Mouse (Mus musculus) embryo, embryonic 10.5 days (tissue): ENCODE results near the gene Ak8.

ENCODE experiments used
- DNase-seq: peaks from one replicate; pipeline ENCODE4 v3.0.0-alpha.2; 2015; ENCODE audit warnings: low spot score

Gene Ak8

GRCm38 (mm10) chr2:28796298-28796697 lies 96.3 kb downstream of the Ak8 start:
- DNase-seq, result no peak

- DNase-seq, result no peak
Observed at GRCm38 (mm10) chr2:28797490-28798106, 97.6 kb downstream of the Ak8 start.

GRCm38 (mm10) chr2:28798390-28798789 lies 98.4 kb downstream of the Ak8 start:
- no peak for DNase-seq

- DNase-seq, result peak; percentile 28
Observed at GRCm38 (mm10) chr2:28799575-28799974, 99.6 kb downstream of the Ak8 start.

DNA sequence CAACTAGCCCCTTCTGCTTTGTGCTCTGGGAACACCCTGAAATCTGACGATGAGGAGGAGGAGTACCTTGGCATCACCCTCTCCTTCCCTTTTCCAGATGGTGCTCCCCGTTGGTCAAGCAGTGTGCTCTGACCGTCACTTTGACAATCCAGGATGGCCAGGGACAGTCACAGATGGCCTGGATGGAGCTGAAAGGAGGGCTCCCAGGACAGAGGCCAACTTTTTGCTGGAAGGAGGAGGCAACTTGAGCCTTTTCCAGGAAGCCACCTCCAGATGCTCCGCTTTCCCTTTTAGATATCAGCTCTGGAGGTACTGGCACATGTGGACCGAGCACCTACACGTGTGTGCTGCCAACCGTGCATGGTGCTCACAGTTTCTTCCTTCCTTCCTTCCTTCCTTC lies 103.4 kb downstream of the Ak8 start:
- DNase-seq, result no peak

DNA sequence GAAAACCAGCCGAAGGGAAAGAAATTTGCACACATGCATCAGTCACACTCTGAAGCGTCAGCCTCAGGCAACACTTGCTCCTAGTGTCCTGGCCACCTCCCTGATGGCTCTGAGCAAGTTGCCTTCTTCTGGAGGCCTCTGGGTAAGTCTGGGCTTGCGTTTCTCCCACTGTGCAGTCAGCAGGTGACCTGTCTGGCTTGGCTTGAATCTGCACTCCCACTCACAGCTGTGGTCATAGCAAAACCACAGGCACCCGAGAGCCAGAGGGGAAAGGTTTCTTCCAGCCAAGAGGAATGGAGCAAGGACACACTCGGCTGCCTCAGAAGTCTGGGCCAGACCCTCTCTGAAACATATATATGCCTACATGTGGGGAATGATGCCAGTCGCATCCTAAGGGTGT lies 108.9 kb downstream of the Ak8 start:
- no peak for DNase-seq

DNA sequence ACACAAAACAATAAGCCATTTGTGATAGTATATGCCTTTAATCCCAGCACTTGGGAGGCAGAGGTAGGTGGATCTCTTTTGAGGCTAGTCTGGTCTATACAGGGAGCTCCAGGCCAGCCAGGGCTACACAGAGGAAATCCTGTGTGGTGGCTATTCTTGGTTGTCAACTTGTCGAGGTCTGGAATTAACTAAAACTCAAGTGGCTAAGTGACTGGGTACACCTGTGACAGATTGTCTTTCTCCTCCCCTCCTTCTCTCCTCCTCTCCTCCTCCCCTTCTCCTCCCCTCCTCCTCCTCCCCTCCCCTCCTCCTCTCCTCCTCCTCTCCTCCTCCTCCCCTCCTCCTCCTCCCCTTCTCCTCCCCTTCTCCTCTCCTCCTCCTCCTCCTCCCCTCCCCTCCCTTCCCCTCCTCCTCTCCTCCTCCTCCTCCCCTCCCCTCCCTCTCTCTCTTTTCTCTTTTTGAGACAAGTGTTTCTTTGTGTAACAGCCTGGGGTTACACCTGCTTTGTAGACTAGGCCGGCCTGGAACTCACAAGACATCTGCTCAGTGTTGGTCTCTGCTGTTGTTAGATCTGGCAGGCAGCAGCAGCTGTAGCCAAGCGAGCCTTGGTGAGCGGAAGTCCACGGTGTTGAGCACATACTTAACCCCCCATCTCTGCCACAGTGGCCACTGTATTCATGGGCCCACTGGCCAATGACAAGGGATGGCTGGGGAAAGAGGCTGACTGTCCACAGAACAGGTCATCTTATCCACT lies 110.5 kb downstream of the Ak8 start:
- no peak for DNase-seq

DNA sequence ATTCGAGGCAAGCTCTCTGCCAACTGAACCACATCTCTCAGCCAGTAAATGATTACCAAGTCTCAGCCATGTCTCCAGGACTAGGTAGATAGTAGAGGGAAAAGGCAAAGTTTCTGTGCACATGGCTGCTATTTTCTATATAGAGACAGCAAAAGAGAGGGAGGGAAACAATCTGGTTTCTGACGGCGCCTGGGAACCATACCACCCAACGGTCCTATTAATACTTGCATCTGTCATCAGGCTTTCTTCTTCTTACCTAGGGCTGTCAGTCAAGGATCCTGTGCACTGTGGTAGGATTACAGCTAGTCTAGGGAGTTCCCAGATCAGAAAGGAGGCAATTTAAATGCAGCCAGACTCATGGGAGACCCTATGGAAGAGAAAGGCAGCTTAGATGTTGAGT lies 118.9 kb downstream of the Ak8 start:
- no peak for DNase-seq

DNA sequence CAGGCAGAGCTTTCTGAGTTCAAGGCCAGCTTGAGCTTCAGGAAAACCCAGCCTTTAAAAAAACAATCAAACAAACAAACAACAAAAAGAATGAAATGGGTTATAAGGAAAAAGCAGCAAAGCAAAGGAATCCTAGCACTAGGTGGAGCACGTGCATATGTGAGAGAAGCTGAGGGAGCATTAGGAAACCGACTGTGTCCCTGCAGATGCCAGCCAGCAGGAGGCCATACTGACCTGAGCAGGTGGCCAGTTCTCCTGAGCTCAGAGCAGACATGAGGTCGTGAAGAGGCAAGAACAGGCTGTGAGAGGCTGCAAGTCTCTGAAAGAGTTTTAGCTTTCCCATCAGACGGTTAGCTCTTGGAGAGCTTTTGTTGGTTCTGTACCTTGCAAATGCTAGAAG lies 129.3 kb downstream of the Ak8 start:
- DNase-seq, result no peak

DNA sequence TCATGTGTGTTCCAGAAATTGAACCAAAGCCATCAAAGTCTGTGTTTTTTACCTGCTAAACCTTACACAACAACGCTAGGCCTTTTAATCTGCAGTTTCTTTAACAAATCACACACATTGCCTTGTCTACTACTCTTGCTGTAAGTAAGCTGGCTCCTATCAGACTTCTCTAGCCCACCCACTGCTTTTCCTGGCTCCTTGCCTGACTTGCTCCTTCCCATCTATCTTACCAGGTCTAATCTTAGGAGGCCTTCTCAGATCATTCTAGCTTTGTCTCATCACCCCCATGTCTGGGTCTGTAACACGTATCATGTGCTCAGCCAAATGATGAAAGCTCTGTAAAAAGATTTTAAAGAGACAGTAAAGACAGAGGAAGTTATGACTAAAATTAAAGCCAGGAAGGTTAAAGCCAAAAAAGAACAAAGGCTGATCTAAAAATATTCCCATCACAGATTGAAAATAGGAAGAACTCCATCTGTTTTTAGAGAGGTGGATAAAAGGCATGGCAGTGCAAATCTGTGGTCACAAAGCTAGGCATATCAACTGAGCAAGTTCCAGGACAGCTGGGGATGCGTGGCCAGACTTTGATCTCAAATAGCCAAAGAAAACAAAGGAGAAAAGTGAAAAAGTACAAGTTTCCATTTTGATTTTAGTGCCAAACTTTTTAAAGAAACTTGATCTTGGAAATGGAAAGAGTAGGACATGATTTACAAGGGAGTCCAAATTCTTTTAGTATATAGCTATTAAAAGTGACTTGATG lies 136.4 kb downstream of the Ak8 start:
- DNase-seq, result no peak

DNA sequence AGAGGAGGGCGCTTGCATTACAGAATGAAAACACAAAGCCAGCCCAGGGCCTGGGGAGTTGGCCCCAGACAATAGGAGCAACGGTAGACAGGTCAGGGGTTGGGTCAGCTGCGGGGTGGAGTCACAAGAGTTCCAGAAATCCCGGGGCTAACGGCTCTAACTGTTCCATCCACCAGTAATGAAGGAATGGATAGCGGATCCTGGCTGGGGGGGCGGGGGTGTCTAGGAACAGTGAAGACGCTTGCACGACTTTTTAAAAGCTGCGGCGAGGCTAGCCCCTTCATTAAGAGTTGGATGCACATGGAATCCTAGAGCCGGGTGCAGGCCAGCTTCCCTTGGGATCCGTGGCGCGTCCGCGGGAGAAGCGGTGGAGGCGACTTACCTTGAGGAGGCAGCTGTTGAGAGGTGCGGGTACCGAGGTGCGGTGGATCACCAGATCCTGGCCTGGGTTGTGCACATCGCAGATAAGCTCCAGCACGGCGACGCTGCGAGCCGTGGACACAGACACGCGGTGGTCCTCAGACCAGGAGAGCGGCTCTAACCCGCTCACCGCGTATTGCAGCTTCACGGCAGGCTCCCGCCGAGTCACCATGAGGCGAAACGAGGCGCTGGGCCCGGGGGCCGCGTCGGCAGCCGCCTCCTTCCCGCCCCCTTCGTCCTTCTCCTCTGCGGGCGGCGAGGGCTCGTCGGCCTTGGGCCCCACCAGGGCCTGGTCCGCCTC lies 139.7 kb downstream of the Ak8 start:
- peak; percentile 65 for DNase-seq

DNA sequence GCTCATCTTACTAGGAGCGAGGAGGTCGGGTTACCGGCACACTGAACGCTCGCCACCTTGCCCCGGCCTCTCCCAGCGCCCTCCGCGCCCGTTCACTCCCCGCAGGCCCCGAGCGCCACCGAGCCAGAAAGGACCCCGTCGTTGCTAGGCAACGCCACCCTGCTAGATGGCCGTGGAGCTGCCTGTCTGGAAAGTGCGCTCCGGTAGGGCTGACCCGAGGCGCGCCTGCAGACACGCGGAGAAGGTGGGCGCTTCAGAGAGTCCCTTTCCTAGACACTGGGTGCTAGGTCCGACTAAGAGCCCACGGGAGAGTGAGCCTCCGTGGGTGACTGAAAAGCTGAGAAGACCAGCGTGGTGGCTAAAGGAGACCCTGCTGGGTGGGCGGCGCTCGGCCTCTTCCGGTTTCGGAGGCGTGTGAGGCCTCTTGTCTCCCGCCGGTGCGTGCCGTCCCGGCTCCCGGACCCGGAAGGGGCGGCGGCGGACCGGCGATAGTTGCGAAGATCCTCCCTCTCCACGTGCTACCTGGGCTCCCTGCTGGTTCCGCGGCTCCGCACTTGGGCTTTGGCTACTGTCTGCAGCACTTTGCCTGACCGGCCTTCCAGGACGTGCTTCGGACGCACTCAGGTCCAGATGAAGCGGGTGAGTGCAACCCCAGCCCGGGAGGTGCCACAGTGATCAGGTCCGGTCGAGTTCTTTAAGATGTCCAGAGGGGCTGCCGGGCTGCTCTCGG lies 140.4 kb downstream of the Ak8 start, which contains the start of the genes Gtf3c4 and Ddx31:
Gtf3c4 (minus strand) TSS at position 139 of the 730 bp plus-strand sequence.
Ddx31 (plus strand) TSS at position 185 of the 730 bp plus-strand sequence.
- peak; percentile 96 for DNase-seq

DNA sequence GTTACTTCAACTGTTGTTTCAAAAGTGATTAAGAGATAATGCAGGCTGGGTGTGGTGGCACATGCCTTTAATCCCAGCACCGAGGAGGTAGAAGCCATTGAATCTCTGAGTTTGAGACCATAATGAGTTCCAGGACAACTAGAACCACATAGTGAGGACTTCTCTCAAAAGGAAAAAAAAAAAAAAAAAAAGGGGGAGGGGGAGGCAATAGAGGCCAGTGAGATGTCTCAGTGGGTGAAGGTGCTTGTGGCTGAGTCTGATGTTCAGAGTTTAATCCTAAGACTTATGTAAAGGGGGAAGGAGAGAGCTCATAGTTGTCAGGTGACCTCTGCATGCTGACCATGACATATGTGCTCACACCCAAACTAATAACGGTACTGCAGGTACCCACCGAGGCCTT lies 142.1 kb downstream of the Ak8 start:
- DNase-seq, result no peak

DNA sequence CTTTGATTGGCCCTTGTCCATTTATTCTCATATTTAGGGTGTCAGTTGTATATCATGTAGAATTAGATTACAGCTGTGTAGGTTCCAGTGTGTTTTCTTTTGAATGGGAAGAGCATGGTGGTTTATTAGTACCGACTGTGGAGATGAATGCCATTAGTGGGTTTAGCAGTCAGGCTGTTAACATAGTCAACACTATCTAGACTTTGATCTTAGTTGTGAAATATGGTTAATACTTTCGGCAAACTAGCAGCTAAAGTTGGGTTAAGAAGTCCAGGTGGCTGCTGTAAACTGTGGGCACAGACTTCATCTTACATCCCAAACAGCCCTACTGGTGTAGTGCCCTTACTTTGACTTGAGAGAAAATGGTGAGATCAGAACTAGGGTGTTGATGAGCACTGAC lies 148.9 kb downstream of the Ak8 start:
- no peak for DNase-seq

DNA sequence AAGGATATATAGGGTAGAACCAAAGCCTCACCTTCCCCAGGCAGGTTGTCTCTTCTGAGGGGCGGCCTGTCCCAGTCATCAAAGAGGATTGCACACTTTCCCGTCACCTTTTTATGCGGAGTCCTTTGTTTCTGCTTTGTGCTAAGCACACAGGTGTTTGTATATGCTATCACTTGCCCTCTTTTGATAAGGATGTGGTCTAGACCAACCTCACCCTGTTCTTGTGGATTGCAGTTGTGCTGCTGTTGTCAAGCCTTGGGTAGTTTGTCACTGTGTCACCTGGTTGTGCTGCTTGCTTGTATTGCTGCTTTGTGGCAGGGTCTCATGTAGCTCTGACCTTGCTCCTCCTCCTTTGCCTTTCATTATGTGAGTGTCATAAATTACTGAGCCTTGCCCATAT lies 152.6 kb downstream of the Ak8 start:
- no peak for DNase-seq

- no peak for DNase-seq
Observed at GRCm38 (mm10) chr2:28855773-28856172, 155.8 kb downstream of the Ak8 start.

DNA sequence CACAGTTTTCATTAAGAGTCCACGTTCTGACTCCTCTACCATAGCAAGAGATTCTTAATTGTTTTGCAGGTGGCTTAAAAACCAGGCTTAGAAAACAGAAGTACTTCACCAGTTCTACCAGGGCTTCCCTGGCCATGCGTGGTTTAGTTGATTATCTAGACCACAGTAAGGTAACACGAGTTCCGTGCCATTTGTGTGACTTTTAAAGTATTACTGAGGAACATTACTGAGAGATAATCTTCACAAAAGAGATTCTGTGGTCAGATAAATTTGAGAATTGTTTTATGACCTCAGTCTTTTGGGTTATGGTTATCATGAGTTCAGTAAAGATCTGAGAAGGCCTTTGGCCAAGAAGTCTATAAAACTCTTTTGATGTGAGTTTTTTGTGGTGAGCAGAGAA lies 159.3 kb downstream of the Ak8 start:
- no peak for DNase-seq

DNA sequence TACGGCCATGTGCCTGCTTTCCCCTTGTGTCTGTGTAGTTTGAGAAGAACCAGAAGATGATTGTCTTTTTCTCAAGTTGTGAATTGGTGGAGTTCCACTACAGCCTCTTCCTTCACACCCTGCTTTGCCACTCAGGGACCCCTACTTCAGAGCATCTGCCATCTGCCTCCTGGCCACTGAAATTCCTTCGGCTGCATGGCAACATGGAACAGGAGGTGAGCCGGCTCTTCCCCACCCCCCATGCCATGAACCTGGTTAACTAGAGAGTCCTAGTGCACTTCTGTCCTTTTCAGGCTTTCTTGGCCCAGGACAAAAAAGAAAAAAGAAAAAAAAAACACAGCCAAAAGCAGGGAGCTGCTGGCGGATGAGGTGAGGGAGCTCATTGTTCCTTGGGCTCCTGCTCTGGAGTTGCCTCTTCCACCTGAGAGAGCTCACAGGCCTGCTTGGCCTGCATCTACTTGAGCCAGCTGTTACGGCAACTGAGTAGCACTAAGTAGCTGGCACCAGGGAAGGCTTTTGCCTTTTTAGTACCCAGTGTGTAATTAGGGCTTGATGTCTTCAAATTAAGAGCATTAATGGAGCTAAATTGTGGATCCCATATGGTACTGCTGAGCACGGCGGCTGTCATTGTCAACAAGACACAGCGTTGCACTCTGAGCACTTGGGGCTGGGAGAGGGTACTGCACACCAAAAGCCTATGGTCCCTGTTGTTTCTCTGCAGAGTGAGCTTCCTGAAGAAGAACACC lies 160.9 kb downstream of the Ak8 start:
- DNase-seq, result no peak
